Mouse (Mus musculus) C2C12 (cell line): ENCODE measurements at regions not wholly inside any gene's neighbourhood (a gene's known extent, or its start where the extent isn't known, plus 50 kb on each side); places are given as distances from the start of the nearest gene placed in this dataset.

Experiments
- CEBPB ChIP-seq: IDR thresholded peaks from one replicate; pipeline ENCODE4 v1.6.1; 2011; ENCODE audit warnings: low read depth, mild to moderate bottlenecking, control low read depth, moderate library complexity
- CTCF ChIP-seq: IDR thresholded peaks from one replicate; pipeline ENCODE4 v1.5.1; 2011; ENCODE audit not compliant: control insufficient read depth, insufficient read depth, insufficient read length
- FOSL1 ChIP-seq: IDR thresholded peaks from one replicate; pipeline ENCODE4 v1.8.0; 2011; ENCODE audit warnings: mild to moderate bottlenecking, low read length; ENCODE audit not compliant: poor library complexity, insufficient read depth, severe bottlenecking
- MAX ChIP-seq: IDR thresholded peaks from one replicate; pipeline ENCODE4 v1.6.1; 2011; ENCODE audit warnings: mild to moderate bottlenecking, control low read depth
- MYOD1 ChIP-seq: IDR thresholded peaks from one replicate; pipeline ENCODE4 v1.6.1; 2011; ENCODE audit warnings: low read depth; ENCODE audit not compliant: control insufficient read depth, insufficient read length
- USF1 ChIP-seq: IDR thresholded peaks from one replicate; pipeline ENCODE4 v1.6.1; 2011; ENCODE audit warnings: low read depth, mild to moderate bottlenecking, control low read depth, moderate library complexity

DNA sequence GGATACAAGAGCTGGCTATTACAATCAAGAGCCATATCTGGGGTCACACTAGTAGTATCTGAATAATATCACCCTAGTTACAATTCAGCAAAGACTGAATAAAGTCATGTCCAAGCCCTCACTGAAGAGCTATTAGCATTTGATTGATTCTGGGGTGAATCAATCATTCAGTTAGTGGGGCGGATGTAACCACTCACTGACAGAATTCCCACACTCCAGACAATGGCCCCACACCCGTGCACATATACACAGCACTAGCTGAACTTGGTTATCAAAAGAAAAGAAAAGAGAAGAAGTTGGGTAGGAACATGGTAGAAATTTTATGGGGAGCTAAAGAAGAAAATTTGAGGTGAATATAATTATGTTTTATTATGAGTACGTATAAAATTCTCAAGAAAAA lies 310.0 kb downstream of the Gabrg2 start:
- no peak for TF ChIP-seq CTCF
- TF ChIP-seq FOSL1, result no peak
- TF ChIP-seq USF1, result no peak
- TF ChIP-seq MYOD1, result no peak
- TF ChIP-seq MAX, result no peak
- TF ChIP-seq CEBPB, result no peak
